Mouse (Mus musculus) neural tube, embryonic 15.5 days (tissue): ENCODE measurements at regions not wholly inside any gene's neighbourhood (a gene's known extent, or its start where the extent isn't known, plus 50 kb on each side); places are given as distances from the start of the nearest gene placed in this dataset.

ENCODE experiments used
- ATAC-seq: fragments of 200-750 bp; cut with Nextera tagmentation; 2 replicates; pipeline ENCODE4 v1.8.0; 2017; ENCODE audit warnings: mild to moderate bottlenecking, moderate TSS enrichment, moderate library complexity; ENCODE audit not compliant: low FRiP score
- H3K27ac ChIP-seq: fragments of 300-500 bp; sonication (generic); replicated peaks from 2 replicates; pipeline ENCODE4 v1.5.1; 2015; ENCODE audit warnings: mild to moderate bottlenecking, inconsistent platforms
- H3K27me3 ChIP-seq: fragments of 300-500 bp; sonication (generic); replicated peaks from 2 replicates; pipeline ENCODE4 v1.6.1; 2015; ENCODE audit warnings: inconsistent platforms
- H3K36me3 ChIP-seq: fragments of 300-500 bp; sonication (generic); 2 replicates; pipeline ENCODE4 v1.6.1; 2015; ENCODE audit warnings: inconsistent platforms
- H3K4me1 ChIP-seq: fragments of 300-500 bp; sonication (generic); 2 replicates; pipeline ENCODE4 v1.6.1; 2015; ENCODE audit warnings: inconsistent platforms
- H3K4me2 ChIP-seq: fragments of 300-500 bp; sonication (generic); 2 replicates; pipeline ENCODE4 v1.6.1; 2015; ENCODE audit warnings: inconsistent platforms, mild to moderate bottlenecking, moderate library complexity
- H3K4me3 ChIP-seq: fragments of 300-500 bp; sonication (generic); replicated peaks from 2 replicates; pipeline ENCODE4 v1.5.1; 2015; ENCODE audit warnings: mild to moderate bottlenecking, inconsistent platforms
- H3K9ac ChIP-seq: fragments of 300-500 bp; sonication (generic); replicated peaks from 2 replicates; pipeline ENCODE4 v1.6.1; 2015; ENCODE audit warnings: mild to moderate bottlenecking, inconsistent platforms
- H3K9me3 ChIP-seq: fragments of 300-500 bp; sonication (generic); replicated peaks from 2 replicates; pipeline ENCODE4 v1.6.1; 2016; ENCODE audit warnings: inconsistent platforms
- WGBS: fragments of 180-500 bp; shearing (Covaris S2); methylation state at CpG from one replicate; pipeline ENCODE4 v1.1.7; 2015; ENCODE audit warnings: mixed read lengths; 5-methylcytosine and 5-hydroxymethylcytosine counted together

DNA sequence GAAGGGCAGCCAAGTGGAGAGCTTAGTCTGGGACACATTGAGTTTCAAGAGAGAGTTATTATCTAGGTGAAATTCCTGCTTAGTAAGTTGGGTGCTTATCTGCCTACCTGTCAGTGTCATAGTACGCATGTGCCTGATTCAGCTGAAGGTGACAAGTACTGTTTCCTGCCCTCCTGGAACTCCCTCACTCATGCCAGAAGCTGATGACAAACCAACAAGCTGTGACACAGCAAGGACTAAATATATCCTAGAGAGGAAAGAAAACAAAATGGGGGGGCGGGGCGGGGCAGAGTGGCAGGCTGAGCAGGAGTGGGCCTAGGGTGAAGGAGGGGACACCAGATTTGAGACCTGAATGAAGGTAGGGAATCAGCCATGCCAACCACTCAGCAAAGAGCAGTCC, 196.1 kb upstream of the Kdm8 start:
- no peak overlapping the region for H3K4me2 ChIP-seq
- no peaks in the 10 kb centered on the region for H3K36me3 ChIP-seq
- no peak for ATAC-seq
- H3K27me3 ChIP-seq = no peaks in the 10 kb centered on the region
- H3K27ac ChIP-seq = no peak overlapping the region
- peaks cover 7% of the 10 kb centered on the region; the same call in 1 of the 2 replicates for H3K4me1 ChIP-seq
- no peaks in the 10 kb centered on the region for H3K9me3 ChIP-seq
- no peak overlapping the region for H3K4me3 ChIP-seq
- no peak overlapping the region for H3K9ac ChIP-seq
- WGBS = 90% methylated on average over 3 of the region's 3 CpGs

- no peaks in the 10 kb centered on the region for H3K36me3 ChIP-seq
- no peak overlapping the region for H3K27ac ChIP-seq
- no peak for ATAC-seq
- H3K27me3 ChIP-seq = peaks cover 5% of the 10 kb centered on the region; the same call in 1 of the 2 replicates
- peaks cover 7% of the 10 kb centered on the region; the same call in 1 of the 2 replicates for H3K4me1 ChIP-seq
- H3K4me2 ChIP-seq = no peak overlapping the region
- no peaks in the 10 kb centered on the region for H3K9me3 ChIP-seq
- no peak overlapping the region for H3K9ac ChIP-seq
- H3K4me3 ChIP-seq = no peak overlapping the region
- 80% methylated on average over 2 of the region's 2 CpGs for WGBS
Observed at GRCm38 (mm10) chr7:125250385-125250784, 194.1 kb upstream of the Kdm8 start.

GRCm38 (mm10) chr7:125250970-125251585, 193.4 kb upstream of the Kdm8 start:
- H3K4me1 ChIP-seq = peaks cover 7% of the 10 kb centered on the region; the same call in 1 of the 2 replicates
- H3K36me3 ChIP-seq = no peaks in the 10 kb centered on the region
- ATAC-seq = 0 out of 2 replicates have a peak, but pooled peaks have one; percentile 61
- H3K27ac ChIP-seq = peak overlapping the region; percentile 54; the same call in 1 of the 2 replicates
- 54% methylated on average over 6 of the region's 6 CpGs for WGBS
- H3K4me3 ChIP-seq = no peak overlapping the region
- H3K4me2 ChIP-seq = no peak overlapping the region
- H3K9ac ChIP-seq = no peak overlapping the region
- no peaks in the 10 kb centered on the region for H3K9me3 ChIP-seq
- H3K27me3 ChIP-seq = peaks cover 5% of the 10 kb centered on the region; the same call in 1 of the 2 replicates

DNA sequence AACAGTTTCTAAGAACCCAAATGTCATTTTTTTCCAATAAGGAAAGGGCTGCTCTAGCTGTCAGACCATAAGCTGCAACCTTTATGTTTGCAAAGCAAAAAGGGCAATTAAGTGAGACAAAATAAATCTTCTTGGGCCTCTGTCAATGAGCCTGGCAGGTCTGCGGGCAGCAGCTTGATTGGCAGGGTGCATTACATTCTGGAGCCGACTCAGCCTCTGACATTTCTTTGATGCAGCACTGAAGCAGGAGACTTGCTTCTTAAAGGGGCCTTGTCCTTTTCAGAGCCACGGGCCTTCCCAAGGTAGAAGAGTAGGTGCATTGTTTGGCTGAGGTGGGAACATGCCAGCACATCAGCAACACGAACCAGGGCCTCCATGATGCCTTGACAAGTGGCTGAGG, 190.2 kb upstream of the Kdm8 start:
- peaks cover 7% of the 10 kb centered on the region; the same call in 1 of the 2 replicates for H3K4me1 ChIP-seq
- H3K9me3 ChIP-seq = no peaks in the 10 kb centered on the region
- no peaks in the 10 kb centered on the region for H3K36me3 ChIP-seq
- H3K27me3 ChIP-seq = peaks cover 5% of the 10 kb centered on the region; the same call in 1 of the 2 replicates
- no peak overlapping the region for H3K27ac ChIP-seq
- ATAC-seq = no peak
- no peak overlapping the region for H3K9ac ChIP-seq
- no peak overlapping the region for H3K4me3 ChIP-seq
- 39% methylated on average over 4 of the region's 4 CpGs for WGBS
- no peak overlapping the region for H3K4me2 ChIP-seq

DNA sequence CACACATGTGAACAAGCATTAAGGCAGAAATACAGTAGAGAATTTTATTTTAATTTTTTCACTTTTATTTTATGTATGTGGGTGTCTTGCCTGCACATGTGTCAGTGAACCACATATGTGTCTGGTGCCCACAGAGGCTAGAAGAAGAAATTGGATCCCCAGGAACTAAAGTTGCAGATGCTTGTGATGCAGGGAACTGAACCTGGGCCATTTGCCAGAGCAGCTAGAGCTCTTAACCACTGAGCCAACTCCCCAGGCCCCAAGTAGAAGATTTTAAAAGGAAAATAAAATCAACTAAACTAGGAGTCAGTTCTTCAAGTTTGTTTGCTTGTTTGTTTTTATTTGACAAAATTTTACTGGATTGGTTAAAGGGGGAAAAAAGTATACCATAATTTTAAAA, 185.5 kb upstream of the Kdm8 start:
- Histone ChIP-seq H3K4me3 (no peak overlapping the region), H3K4me2 (no peak overlapping the region), H3K9ac (no peak overlapping the region), H3K9me3 (no peaks in the 10 kb centered on the region), H3K36me3 (no peaks in the 10 kb centered on the region), H3K4me1 (peaks cover 13% of the 10 kb centered on the region), H3K27ac (no peak overlapping the region), H3K27me3 (peaks cover 5% of the 10 kb centered on the region; the same call in 1 of the 2 replicates)
- no peak for ATAC-seq

- H3K27ac ChIP-seq = no peak overlapping the region
- 78% methylated on average over 2 of the region's 2 CpGs for WGBS
- H3K27me3 ChIP-seq = no peaks in the 10 kb centered on the region
- no peaks in the 10 kb centered on the region for H3K36me3 ChIP-seq
- no peak overlapping the region for H3K4me2 ChIP-seq
- H3K9me3 ChIP-seq = no peaks in the 10 kb centered on the region
- no peak overlapping the region for H3K9ac ChIP-seq
- no peak for ATAC-seq
- H3K4me3 ChIP-seq = no peak overlapping the region
- H3K4me1 ChIP-seq = peaks cover 13% of the 10 kb centered on the region
Observed at GRCm38 (mm10) chr7:125262133-125262532, 182.3 kb upstream of the Kdm8 start.

DNA sequence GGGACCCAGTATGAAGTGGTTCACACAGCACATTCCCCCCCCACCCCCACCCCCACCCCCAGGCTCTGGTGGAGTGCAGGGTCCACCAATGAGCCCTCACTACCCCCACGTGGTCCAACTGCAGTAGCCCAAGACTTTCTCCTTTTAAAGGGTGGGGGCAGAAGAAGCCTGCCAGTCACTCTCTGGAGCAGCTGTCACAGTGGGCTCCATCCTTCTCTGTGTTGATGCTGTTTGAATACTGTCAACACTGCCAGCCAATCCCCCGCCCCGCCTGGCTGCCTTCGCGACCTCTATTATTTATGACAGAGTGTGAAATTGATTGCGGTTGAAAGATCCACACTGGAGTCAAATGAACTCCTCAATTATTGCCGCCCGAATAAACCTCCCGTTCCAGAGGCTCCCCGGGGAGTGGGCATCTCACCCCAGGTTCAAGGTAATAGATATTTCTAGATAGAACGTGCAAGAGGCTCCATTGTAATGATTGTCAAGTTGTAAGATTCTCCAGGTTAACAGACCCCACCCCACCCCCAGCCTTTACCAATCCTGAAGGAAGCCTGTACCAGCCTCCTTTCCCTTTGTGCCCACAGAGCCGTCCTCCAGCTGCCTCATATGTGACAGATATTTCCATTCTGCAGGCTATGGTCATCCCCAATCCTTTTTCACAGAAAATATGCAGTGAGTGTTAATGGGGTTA, 181.7 kb upstream of the Kdm8 start:
- Histone ChIP-seq H3K4me2 (no peak overlapping the region), H3K4me1 (peaks cover 13% of the 10 kb centered on the region), H3K27ac (no peak overlapping the region), H3K27me3 (no peaks in the 10 kb centered on the region), H3K4me3 (no peak overlapping the region), H3K9ac (no peak overlapping the region), H3K9me3 (no peaks in the 10 kb centered on the region), H3K36me3 (no peaks in the 10 kb centered on the region)
- ATAC-seq = peak; percentile 45; the same call in 1 of the 2 replicates
- WGBS = 26% methylated on average over 12 of the region's 12 CpGs

GRCm38 (mm10) chr7:125263756-125264155, 180.7 kb upstream of the Kdm8 start:
- Histone ChIP-seq H3K9me3 (no peaks in the 10 kb centered on the region), H3K4me1 (peaks cover 13% of the 10 kb centered on the region), H3K36me3 (no peaks in the 10 kb centered on the region), H3K27ac (no peak overlapping the region), H3K4me3 (no peak overlapping the region), H3K27me3 (no peaks in the 10 kb centered on the region), H3K9ac (no peak overlapping the region), H3K4me2 (no peak overlapping the region)
- ATAC-seq = no peak
- 79% methylated on average over 2 of the region's 2 CpGs for whole genome bisulfite sequencing

DNA sequence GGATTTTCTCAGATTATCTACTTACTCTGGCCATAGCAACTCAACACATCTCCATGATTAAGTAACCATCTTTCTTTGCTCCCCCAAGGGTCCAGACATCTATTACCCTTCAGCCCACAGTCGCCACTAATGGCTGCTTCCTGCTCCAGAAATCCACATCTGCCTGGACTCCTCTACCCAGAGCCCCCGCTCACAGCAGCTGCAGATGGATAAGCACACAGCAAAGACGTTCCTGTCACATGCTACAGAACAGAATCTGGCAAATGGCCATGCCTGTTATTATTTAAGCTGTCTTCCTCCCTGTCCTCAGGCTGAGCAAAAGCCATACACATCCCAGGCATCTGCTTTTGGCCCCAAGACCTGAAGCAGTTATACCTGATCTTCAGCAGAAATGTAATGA, 173.8 kb upstream of the Kdm8 start:
- no peaks in the 10 kb centered on the region for H3K27me3 ChIP-seq
- H3K4me1 ChIP-seq = peaks cover 4% of the 10 kb centered on the region; the same call in 1 of the 2 replicates
- no peak overlapping the region for H3K27ac ChIP-seq
- H3K9me3 ChIP-seq = no peaks in the 10 kb centered on the region
- H3K4me3 ChIP-seq = no peak overlapping the region
- no peak overlapping the region for H3K9ac ChIP-seq
- H3K4me2 ChIP-seq = no peak overlapping the region
- no peak for ATAC-seq
- H3K36me3 ChIP-seq = no peaks in the 10 kb centered on the region
- 47% methylated on average over 3 of the region's 3 CpGs for WGBS

- Histone ChIP-seq H3K9ac (no peak overlapping the region), H3K4me1 (peaks cover 4% of the 10 kb centered on the region; the same call in 1 of the 2 replicates), H3K27ac (no peak overlapping the region), H3K4me2 (no peak overlapping the region), H3K9me3 (no peaks in the 10 kb centered on the region), H3K36me3 (no peaks in the 10 kb centered on the region), H3K27me3 (no peaks in the 10 kb centered on the region), H3K4me3 (no peak overlapping the region)
- 84% methylated on average over 4 of the region's 4 CpGs for WGBS
- ATAC-seq = no peak
Observed at GRCm38 (mm10) chr7:125271356-125271755, 173.1 kb upstream of the Kdm8 start.

DNA sequence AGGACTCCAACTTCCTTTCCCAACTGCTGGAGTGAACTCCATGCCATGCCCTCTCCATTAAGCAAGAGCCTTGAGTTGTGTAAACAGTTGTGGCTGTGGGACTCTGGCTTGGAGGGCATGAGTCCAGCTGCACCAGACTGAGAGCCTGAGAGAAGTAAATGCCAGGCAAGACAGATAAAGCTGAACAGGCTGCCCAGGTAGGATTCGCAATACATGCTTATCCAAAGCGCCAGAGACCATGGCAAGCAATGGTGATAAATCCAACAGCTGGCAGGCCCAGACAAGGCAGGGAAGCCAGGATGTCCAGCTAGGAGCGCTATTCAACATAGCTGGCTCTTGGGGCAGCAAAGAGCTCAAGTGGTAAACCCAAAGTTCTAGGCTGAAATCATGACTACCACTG, 163.1 kb upstream of the Kdm8 start:
- Histone ChIP-seq H3K36me3 (no peaks in the 10 kb centered on the region), H3K27me3 (no peaks in the 10 kb centered on the region), H3K4me2 (no peak overlapping the region), H3K9ac (no peak overlapping the region), H3K4me3 (no peak overlapping the region), H3K27ac (no peak overlapping the region), H3K4me1 (no peaks in the 10 kb centered on the region), H3K9me3 (no peaks in the 10 kb centered on the region)
- no peak for ATAC-seq
- WGBS = 82% methylated on average over 3 of the region's 3 CpGs

DNA sequence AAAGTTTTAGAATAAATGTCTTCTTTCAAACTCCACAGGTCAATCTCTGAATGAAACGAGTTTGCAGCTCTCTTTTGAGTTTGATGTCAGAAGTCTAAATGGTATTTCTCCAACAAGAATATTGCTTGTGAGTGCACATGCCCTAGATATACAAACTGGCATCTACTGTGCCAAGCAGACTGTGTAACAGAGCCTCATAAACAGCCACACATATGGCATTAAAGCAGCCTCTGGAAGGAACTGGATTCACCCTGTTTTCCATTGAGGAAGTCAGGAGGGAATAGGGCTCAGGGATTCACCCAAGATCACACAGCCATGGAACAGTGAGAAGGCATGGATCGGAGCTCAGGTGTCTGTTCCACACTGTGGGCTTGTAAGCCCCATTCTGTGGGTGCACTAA, 149.2 kb upstream of the Kdm8 start:
- 83% methylated on average over 2 of the region's 2 CpGs for WGBS
- H3K4me3 ChIP-seq = no peak overlapping the region
- no peak overlapping the region for H3K9ac ChIP-seq
- no peak overlapping the region for H3K27ac ChIP-seq
- no peaks in the 10 kb centered on the region for H3K27me3 ChIP-seq
- no peak overlapping the region for H3K4me2 ChIP-seq
- no peaks in the 10 kb centered on the region for H3K4me1 ChIP-seq
- H3K9me3 ChIP-seq = no peaks in the 10 kb centered on the region
- H3K36me3 ChIP-seq = no peaks in the 10 kb centered on the region
- ATAC-seq = no peak
